Mouse (Mus musculus) gastrocnemius, adult 2 months (tissue): ENCODE measurements around the gene Manbal. TPM values are rescaled to one million over a fixed set of nuclear protein-coding genes. Genes with fewer than 3 reads are reported as not detected.

ENCODE experiments used
- DNase-seq: peaks from one replicate; pipeline ENCODE4 v3.0.0; 2022
- H3K27ac ChIP-seq: fragments of 200-600 bp; 2 replicates; pipeline ENCODE4 v1.8.1; 2022; ENCODE audit warnings: mild to moderate bottlenecking
- H3K4me3 ChIP-seq: fragments of 200-600 bp; 2 replicates; pipeline ENCODE4 v1.8.1; 2022; ENCODE audit warnings: mild to moderate bottlenecking, moderate library complexity
- CTCF ChIP-seq: fragments of 200-600 bp; IDR thresholded peaks from 2 replicates; pipeline ENCODE4 v1.8.1; 2022; ENCODE audit warnings: antibody characterized with exemption, mild to moderate bottlenecking, moderate library complexity
- intact Hi-C: fragments of 180-260 bp; cut with DNase I; formaldehyde crosslinking; loops from one replicate; pipeline ENCODE4 v1.15.1; 2025
- long read RNA-seq, 2 experiments: library from polyadenylated mRNA; stranded (forward); transcript quantifications; one replicate each; pipeline ENCODE4 v2.0.0; 2021
- total RNA-seq, 2 experiments: library from RNA; stranded (reverse); gene quantifications; 2 replicates each; pipeline ENCODE4 v1.2.3; 2021

Gene Manbal
- total RNA-seq, result 10 to 100 TPM; 13.5 TPM
- long read RNA-seq, experiment 1, transcript Manbal-201 (3 exons, 1,107 nt), result major isoform, 17 of 19 reads
- long read RNA-seq, experiment 1, partial matches to known transcripts, result 1 of 19 reads
- long read RNA-seq, experiment 1, other reads (novel, unspliced or antisense), result 1 of 19 reads
- long read RNA-seq, experiment 2, transcript Manbal-201 (3 exons, 1,107 nt), result major isoform, 18 of 23 reads
- long read RNA-seq, experiment 2, partial matches to known transcripts, result 4 of 23 reads
- long read RNA-seq, experiment 2, other reads (novel, unspliced or antisense), result 1 of 23 reads

GRCm38 (mm10) chr2:157367184-157367893 is at the start of gene Manbal:
Gene Manbal, plus strand, starts transcription at chr2:157367594.
- peak within 1 kb of the TSS; percentile 97 for H3K27ac ChIP-seq
- DNase-seq, result peak; percentile 99
- TF ChIP-seq CTCF, result no peak
- H3K4me3 ChIP-seq, result peak within 1 kb of the TSS; percentile 86
- intact Hi-C loops, result loop anchor here (2.0 kb wide), 1 partner anchor 91 kb away; no protein-coding TSS in a partner anchor

- Histone ChIP-seq H3K4me3 (no peak overlapping the region), H3K27ac (no peak overlapping the region)
- intact Hi-C loops, result no loop called here
- no peak for DNase-seq
- no peak for TF ChIP-seq CTCF
Observed at GRCm38 (mm10) chr2:157320135-157320534, 47.3 kb upstream of the Manbal start.

GRCm38 (mm10) chr2:157320886-157321285 is 46.5 kb upstream of the Manbal start:
- H3K27ac ChIP-seq, result no peak overlapping the region
- intact Hi-C loops, result no loop called here
- DNase-seq, result no peak
- no peak for TF ChIP-seq CTCF
- no peak overlapping the region for H3K4me3 ChIP-seq

GRCm38 (mm10) chr2:157322029-157322766 is 45.2 kb upstream of the Manbal start:
- no peak overlapping the region for H3K27ac ChIP-seq
- no peak for TF ChIP-seq CTCF
- intact Hi-C loops, result no loop called here
- DNase-seq, result no peak
- no peak overlapping the region for H3K4me3 ChIP-seq

GRCm38 (mm10) chr2:157325238-157325637 is 42.2 kb upstream of the Manbal start:
- no peak for DNase-seq
- intact Hi-C loops, result no loop called here

GRCm38 (mm10) chr2:157328106-157328505 is 39.3 kb upstream of the Manbal start:
- intact Hi-C loops, result no loop called here
- DNase-seq, result no peak
- TF ChIP-seq CTCF, result no peak
- Histone ChIP-seq H3K27ac (no peak overlapping the region), H3K4me3 (no peak overlapping the region)

More at GRCm38 (mm10) chr2:157325238-157325637, 42.2 kb upstream of the Manbal start:
- Histone ChIP-seq H3K27ac (0 out of 2 replicates have a peak overlapping the region, but pooled peaks have one; percentile 40), H3K4me3 (no peak overlapping the region)
- TF ChIP-seq CTCF, result no peak

GRCm38 (mm10) chr2:157328570-157328969 is 38.8 kb upstream of the Manbal start:
- intact Hi-C loops, result no loop called here

GRCm38 (mm10) chr2:157332059-157332458 is 35.3 kb upstream of the Manbal start:
- TF ChIP-seq CTCF, result no peak
- no peak for DNase-seq
- no peak overlapping the region for H3K4me3 ChIP-seq
- H3K27ac ChIP-seq, result no peak overlapping the region
- intact Hi-C loops, result loop anchor here (5.0 kb wide), 1 partner anchor 35 kb away; no protein-coding TSS in a partner anchor

More at GRCm38 (mm10) chr2:157328570-157328969, 38.8 kb upstream of the Manbal start:
- no peak for TF ChIP-seq CTCF
- no peak for DNase-seq
- no peak overlapping the region for H3K4me3 ChIP-seq
- H3K27ac ChIP-seq, result no peak overlapping the region

GRCm38 (mm10) chr2:157338663-157339062 is 28.7 kb upstream of the Manbal start:
- intact Hi-C loops, result no loop called here
- TF ChIP-seq CTCF, result peak; percentile 71
- Histone ChIP-seq H3K27ac (no peak overlapping the region), H3K4me3 (no peak overlapping the region)
- DNase-seq, result peak; percentile 75

- Histone ChIP-seq H3K4me3 (no peak overlapping the region), H3K27ac (no peak overlapping the region)
- intact Hi-C loops, result no loop called here
- DNase-seq, result no peak
- TF ChIP-seq CTCF, result no peak
Observed at GRCm38 (mm10) chr2:157339532-157339931, 27.9 kb upstream of the Manbal start.

- intact Hi-C loops, result no loop called here
- DNase-seq, result no peak
- H3K4me3 ChIP-seq, result no peak overlapping the region
- H3K27ac ChIP-seq, result no peak overlapping the region
- TF ChIP-seq CTCF, result no peak
Observed at GRCm38 (mm10) chr2:157340221-157340741, 27.1 kb upstream of the Manbal start.

GRCm38 (mm10) chr2:157341554-157342270 is 25.7 kb upstream of the Manbal start:
- peak; percentile 73 for DNase-seq
- Histone ChIP-seq H3K27ac (no peak overlapping the region), H3K4me3 (no peak overlapping the region)
- peak; percentile 95 for TF ChIP-seq CTCF
- intact Hi-C loops, result loop anchor here (1.0 kb wide), 2 partner anchors 116 to 230 kb away; partner anchors contain the start of gene Blcap
